Comparison of ENCODE assay signal across 7 mouse cellular contexts in genomic region chr5:122502077-122502941, GRCm38 (mm10). TPM values are rescaled to one million over a fixed set of nuclear protein-coding genes. Genes with fewer than 3 reads are reported as not detected.
DNase-seq lines count a peak whose midpoint lies in the region; ATAC-seq lines count a peak whose summit lies in the region.

Gene Atp2a2, minus strand, starts transcription at chr5:122502225.

- H3K36me3 ChIP-seq in embryonic facial prominence, embryonic 10.5 days (replicated peaks) = peaks cover 27% of the 10 kb centered on the region
- peaks cover 2% of the 10 kb centered on the region for H3K36me3 ChIP-seq in limb, embryonic 11.5 days (ENCODE audit: control insufficient read depth, insufficient read depth, low read length)
- peaks cover 4% of the 10 kb centered on the region; the same call in 1 of the 2 replicates for H3K36me3 ChIP-seq in midbrain, embryonic 14.5 days (ENCODE audit: control insufficient read depth, insufficient read depth, low read length)

- peaks cover 46% of the 10 kb centered on the region for H3K4me1 ChIP-seq in embryonic facial prominence, embryonic 10.5 days
- H3K4me1 ChIP-seq in limb, embryonic 11.5 days (ENCODE audit: control insufficient read depth, insufficient read depth, low read length) = peaks cover 6% of the 10 kb centered on the region
- peaks cover 36% of the 10 kb centered on the region for H3K4me1 ChIP-seq in midbrain, embryonic 14.5 days (ENCODE audit: control insufficient read depth, insufficient read depth, low read length)

- peak within 1 kb of the TSS; percentile 68 for H3K4me2 ChIP-seq in limb, embryonic 11.5 days (ENCODE audit: low read depth, severe bottlenecking)
- H3K4me2 ChIP-seq in midbrain, embryonic 14.5 days (ENCODE audit: low read length) = peak within 1 kb of the TSS; percentile 78

- H3K9ac ChIP-seq in limb, embryonic 11.5 days (ENCODE audit: low read length) = peak within 1 kb of the TSS; percentile 98
- H3K9ac ChIP-seq in midbrain, embryonic 14.5 days (replicated peaks; ENCODE audit: low read length) = peak within 1 kb of the TSS; percentile 98

- ATAC-seq in limb, embryonic 11.5 days (ENCODE audit: insufficient number of reproducible peaks, low FRiP score, low TSS enrichment, low read depth) = peak; percentile 90
- ATAC-seq in midbrain, embryonic 14.5 days (ENCODE audit: low FRiP score, low TSS enrichment) = peak; percentile 93

- DNase-seq in adrenal gland, postnatal 10 days = peak; percentile 95
- DNase-seq in embryonic facial prominence, embryonic 10.5 days (ENCODE audit: low spot score) = peak; percentile 95
- DNase-seq in heart, adult 11 months = peak; percentile 100
- peak; percentile 92 for DNase-seq in kidney, adult 18-20 months
- peak; percentile 92 for DNase-seq in limb, embryonic 11.5 days (ENCODE audit: low spot score)
- DNase-seq in midbrain, embryonic 14.5 days = peak; percentile 98
- DNase-seq in spleen, adult 18-20 months = peak; percentile 88 to 93

- peak within 1 kb of the TSS; percentile 100 for H3K27ac ChIP-seq in embryonic facial prominence, embryonic 10.5 days (replicated peaks)
- H3K27ac ChIP-seq in limb, embryonic 11.5 days (replicated peaks; ENCODE audit: low read depth, low read length) = peak within 1 kb of the TSS; percentile 97
- H3K27ac ChIP-seq in midbrain, embryonic 14.5 days (replicated peaks; ENCODE audit: low read depth, low read length) = peak within 1 kb of the TSS; percentile 99

- peaks cover 5% of the 10 kb centered on the region; the same call in 1 of the 2 replicates for H3K9me3 ChIP-seq in embryonic facial prominence, embryonic 10.5 days
- H3K9me3 ChIP-seq in limb, embryonic 11.5 days (ENCODE audit: control insufficient read depth, low read length) = no peaks in the 10 kb centered on the region
- 0 out of 2 replicates have a peak, but pooled peaks cover 3% of the 10 kb centered on the region for H3K9me3 ChIP-seq in midbrain, embryonic 14.5 days (ENCODE audit: control insufficient read depth, low read length)

- under 1% methylated on average over 110 of the region's 113 CpGs for WGBS in embryonic facial prominence, embryonic 10.5 days
- under 1% methylated on average over 81 of the region's 113 CpGs for WGBS in limb, embryonic 11.5 days
- WGBS in midbrain, embryonic 14.5 days = under 1% methylated on average over 86 of the region's 113 CpGs

- H3K27me3 ChIP-seq in embryonic facial prominence, embryonic 10.5 days (replicated peaks; ENCODE audit: low read depth, poor library complexity, severe bottlenecking) = peaks cover 12% of the 10 kb centered on the region; the same call in 1 of the 2 replicates
- H3K27me3 ChIP-seq in limb, embryonic 11.5 days (ENCODE audit: control insufficient read depth, insufficient read depth, low read length) = no peaks in the 10 kb centered on the region
- H3K27me3 ChIP-seq in midbrain, embryonic 14.5 days (ENCODE audit: control insufficient read depth, insufficient read depth, low read length) = no peaks in the 10 kb centered on the region

- peak within 1 kb of the TSS; percentile 99 for H3K4me3 ChIP-seq in embryonic facial prominence, embryonic 10.5 days
- H3K4me3 ChIP-seq in limb, embryonic 11.5 days (ENCODE audit: low read depth, low read length) = peak within 1 kb of the TSS; percentile 68
- peak within 1 kb of the TSS; percentile 97 for H3K4me3 ChIP-seq in midbrain, embryonic 14.5 days (replicated peaks; ENCODE audit: low read depth, low read length)

RNA-seq across cellular contexts. Expression of gene Atp2a2, which starts in this region (rescaled TPM):
- 100 to 1,000 TPM; 202 to 226 TPM for total RNA-seq in adrenal gland, postnatal 10 days (2021)
- polyA plus RNA-seq in embryonic facial prominence, embryonic 10.5 days (2016; fragmentation: Nextera tagmentation; extraction: Ambion mirVana) = 35.3 and 38.1 TPM in 2 replicates
- 36.7 and 43.6 TPM in 2 replicates for polyA plus RNA-seq in limb, embryonic 11.5 days (2014; fragmentation: Nextera tagmentation; extraction: Ambion mirVana)
- polyA plus RNA-seq in midbrain, embryonic 14.5 days (2014; fragmentation: Nextera tagmentation; extraction: Ambion mirVana) = 46.5 and 59.3 TPM in 2 replicates

Comparison
In these comparisons a context has a peak if more than half of its experiments do, and no peak if none do; other contexts are left out.
1. Peak in every context shown above with its lines: DNase-seq, ATAC-seq, H3K4me3 ChIP-seq and H3K27ac ChIP-seq.